Mouse (Mus musculus): ENCODE data around the gene Bet1l. TPM values are rescaled to one million over a fixed set of nuclear protein-coding genes. Genes with fewer than 3 reads are reported as not detected.

Gene Bet1l
- polyA plus RNA-seq, 1 experiment from 2014 or later = 40.4 TPM

DNA sequence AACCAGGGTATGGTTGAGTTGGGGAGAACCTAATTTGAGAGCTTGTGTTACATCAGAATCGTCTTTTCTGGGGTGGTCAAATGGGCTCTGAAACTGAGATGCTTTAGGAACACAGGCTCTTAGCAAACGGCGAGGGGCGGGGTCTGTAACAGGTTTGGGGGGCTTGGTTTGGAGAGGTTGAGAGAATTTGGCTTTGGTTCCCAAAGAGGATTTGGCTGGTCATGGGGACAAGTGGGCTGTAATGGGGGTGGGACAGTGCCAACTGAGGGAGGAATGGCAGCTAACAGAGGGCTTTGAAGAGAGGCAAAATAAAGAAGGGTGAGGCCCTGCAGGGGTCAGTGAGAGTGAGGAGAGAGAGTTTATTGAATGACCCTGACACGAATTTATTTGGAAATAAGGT, 17.8 kb downstream of the Bet1l start:
- H3K4me3 ChIP-seq (replicated peaks; ENCODE audit: low read length) = no peak overlapping the region
- H3K4me2 ChIP-seq (ENCODE audit: low read length) = no peak overlapping the region
- H3K4me1 ChIP-seq (replicated peaks; ENCODE audit: control insufficient read depth, insufficient read depth, low read length) = no peaks in the 10 kb centered on the region
- no peak overlapping the region for H3K9ac ChIP-seq (replicated peaks; ENCODE audit: low read depth, low read length)
- no peak for ATAC-seq
- no peaks in the 10 kb centered on the region for H3K9me3 ChIP-seq (ENCODE audit: control insufficient read depth, low read length)
- H3K27me3 ChIP-seq (replicated peaks; ENCODE audit: control insufficient read depth, insufficient read depth, low read length) = no peaks in the 10 kb centered on the region; the same call in 1 of the 2 replicates
- WGBS = 63% methylated on average over 5 of the region's 5 CpGs
- no peak overlapping the region for H3K27ac ChIP-seq (ENCODE audit: low read length)
- H3K36me3 ChIP-seq (ENCODE audit: control insufficient read depth, insufficient read depth) = no peaks in the 10 kb centered on the region

DNA sequence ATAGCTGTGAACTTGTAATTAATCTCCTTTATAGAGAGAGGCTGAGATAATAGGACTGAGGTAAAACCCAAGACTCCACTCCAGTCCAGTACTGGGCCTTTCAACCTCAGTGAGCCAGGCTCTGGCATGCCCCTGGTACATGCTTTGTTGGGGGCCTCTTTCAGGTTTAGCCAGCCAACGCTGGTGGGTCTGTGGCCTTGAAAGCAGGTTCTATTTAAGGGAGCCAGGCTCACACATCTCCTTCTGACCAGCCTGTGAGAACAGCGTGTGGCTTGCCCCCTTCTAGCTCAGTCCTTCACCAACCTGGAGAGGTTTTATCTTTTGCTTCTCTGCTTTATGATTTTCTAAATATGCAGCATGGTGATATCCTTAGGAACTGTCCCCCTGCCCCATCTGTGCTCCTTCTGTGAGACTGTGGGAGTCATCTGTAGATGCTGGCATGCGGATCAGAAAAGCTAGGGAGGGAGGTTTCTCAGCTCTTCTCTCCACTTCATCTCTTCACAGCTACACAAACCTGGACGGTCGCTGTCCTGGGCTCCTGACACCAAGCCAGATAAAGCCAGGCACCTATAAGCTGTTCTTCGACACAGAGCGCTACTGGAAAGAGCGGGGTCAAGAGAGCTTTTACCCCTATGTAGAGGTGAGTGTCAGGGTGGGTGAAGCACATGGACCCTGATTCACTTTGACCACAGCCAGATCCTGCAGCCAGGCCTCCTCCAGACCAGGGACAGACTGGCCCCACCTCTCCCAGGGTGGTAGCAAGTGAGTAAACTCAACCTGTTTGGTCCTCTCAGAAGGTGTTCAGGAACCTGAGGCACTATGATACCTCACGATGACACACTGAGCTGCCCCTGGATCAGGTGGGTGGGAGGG, 20.9 kb downstream of the Bet1l start:
- H3K27ac ChIP-seq (ENCODE audit: low read length) = no peak overlapping the region
- H3K36me3 ChIP-seq (ENCODE audit: control insufficient read depth, insufficient read depth) = no peaks in the 10 kb centered on the region
- ATAC-seq = no peak
- H3K4me1 ChIP-seq (replicated peaks; ENCODE audit: control insufficient read depth, insufficient read depth, low read length) = no peaks in the 10 kb centered on the region
- H3K9me3 ChIP-seq (ENCODE audit: control insufficient read depth, low read length) = no peaks in the 10 kb centered on the region
- no peak overlapping the region for H3K4me2 ChIP-seq (ENCODE audit: low read length)
- no peak overlapping the region for H3K4me3 ChIP-seq (replicated peaks; ENCODE audit: low read length)
- no peak overlapping the region for H3K9ac ChIP-seq (replicated peaks; ENCODE audit: low read depth, low read length)
- 75% methylated on average over 9 of the region's 9 CpGs for WGBS
- H3K27me3 ChIP-seq (replicated peaks; ENCODE audit: control insufficient read depth, insufficient read depth, low read length) = no peaks in the 10 kb centered on the region; the same call in 1 of the 2 replicates

DNA sequence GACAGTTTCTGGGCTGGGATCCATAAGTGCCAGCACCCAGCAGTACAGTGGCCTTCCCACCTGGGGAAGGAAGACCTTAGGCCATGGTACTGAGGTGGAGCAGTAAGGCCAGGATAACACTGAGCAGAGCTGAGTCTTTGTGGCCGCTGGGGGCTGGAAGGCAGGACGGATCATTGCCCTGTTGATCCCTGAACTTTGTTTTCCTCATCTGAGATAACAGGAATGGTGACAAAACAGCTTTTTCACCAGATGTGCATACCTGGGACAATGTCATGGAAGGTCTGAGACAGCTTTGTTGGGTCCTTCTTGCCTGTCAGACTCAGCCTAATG, 21.7 kb downstream of the Bet1l start:
- Histone ChIP-seq H3K4me3 (replicated peaks; ENCODE audit: low read length) (no peak overlapping the region), H3K4me1 (replicated peaks; ENCODE audit: control insufficient read depth, insufficient read depth, low read length) (no peaks in the 10 kb centered on the region), H3K4me2 (ENCODE audit: low read length) (no peak overlapping the region), H3K36me3 (ENCODE audit: control insufficient read depth, insufficient read depth) (no peaks in the 10 kb centered on the region), H3K27ac (ENCODE audit: low read length) (no peak overlapping the region), H3K9ac (replicated peaks; ENCODE audit: low read depth, low read length) (no peak overlapping the region), H3K9me3 (ENCODE audit: control insufficient read depth, low read length) (no peaks in the 10 kb centered on the region), H3K27me3 (replicated peaks; ENCODE audit: control insufficient read depth, insufficient read depth, low read length) (no peaks in the 10 kb centered on the region; the same call in 1 of the 2 replicates)
- ATAC-seq = no peak
- 76% methylated on average over 2 of the region's 2 CpGs for WGBS

DNA sequence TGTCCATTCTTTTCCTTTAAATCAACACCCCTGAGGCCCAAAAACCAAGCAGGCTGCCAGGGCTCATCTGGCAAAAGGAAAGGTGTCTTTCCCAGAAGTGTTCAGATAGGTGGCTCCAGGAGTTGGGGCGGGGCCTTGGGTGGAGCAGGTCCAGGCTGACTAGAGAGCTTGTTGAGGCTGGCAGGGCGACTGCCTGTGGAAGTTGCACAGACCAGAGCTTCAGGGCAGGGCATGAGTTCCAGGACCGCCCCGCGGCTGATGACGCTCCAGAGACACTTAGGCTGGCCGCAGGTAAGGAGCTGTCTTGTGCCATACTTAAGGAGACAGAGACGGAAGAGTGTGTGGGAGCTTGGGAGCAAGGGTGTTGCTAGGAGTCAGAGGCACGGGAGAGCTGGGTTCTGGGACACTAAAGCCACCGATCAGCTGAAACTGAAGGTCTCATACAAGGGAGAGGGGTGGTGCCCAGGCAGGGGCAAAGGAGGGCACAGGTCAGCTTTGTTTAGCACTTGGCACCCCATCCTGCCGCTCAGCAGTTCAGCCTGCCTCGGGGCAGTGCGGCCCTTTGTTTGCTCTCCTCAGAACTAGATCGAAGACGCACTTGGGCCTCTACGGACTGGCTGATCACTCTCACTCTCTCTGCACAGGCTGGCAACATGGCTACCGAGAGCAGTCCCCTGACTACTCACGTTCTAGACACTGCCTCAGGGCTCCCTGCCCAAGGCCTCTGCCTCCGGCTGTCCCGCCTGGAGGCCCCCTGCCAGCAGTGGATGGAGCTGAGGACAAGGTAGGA, 22.2 kb downstream of the Bet1l start, which contains the start of gene Urah:
TSS of gene Urah (plus strand) at position 51 of the 790 bp plus-strand sequence.
- Histone ChIP-seq H3K4me3 (replicated peaks; ENCODE audit: low read length) (no peak within 1 kb of the TSS), H3K9me3 (ENCODE audit: control insufficient read depth, low read length) (no peaks in the 10 kb centered on the region), H3K27me3 (replicated peaks; ENCODE audit: control insufficient read depth, insufficient read depth, low read length) (no peaks in the 10 kb centered on the region), H3K4me2 (ENCODE audit: low read length) (no peak within 1 kb of the TSS), H3K36me3 (ENCODE audit: control insufficient read depth, insufficient read depth) (no peaks in the 10 kb centered on the region), H3K4me1 (replicated peaks; ENCODE audit: control insufficient read depth, insufficient read depth, low read length) (no peaks in the 10 kb centered on the region), H3K9ac (replicated peaks; ENCODE audit: low read depth, low read length) (no peak within 1 kb of the TSS), H3K27ac (ENCODE audit: low read length) (no peak within 1 kb of the TSS)
- WGBS = 43% methylated on average over 20 of the region's 20 CpGs
- no peak for ATAC-seq

DNA sequence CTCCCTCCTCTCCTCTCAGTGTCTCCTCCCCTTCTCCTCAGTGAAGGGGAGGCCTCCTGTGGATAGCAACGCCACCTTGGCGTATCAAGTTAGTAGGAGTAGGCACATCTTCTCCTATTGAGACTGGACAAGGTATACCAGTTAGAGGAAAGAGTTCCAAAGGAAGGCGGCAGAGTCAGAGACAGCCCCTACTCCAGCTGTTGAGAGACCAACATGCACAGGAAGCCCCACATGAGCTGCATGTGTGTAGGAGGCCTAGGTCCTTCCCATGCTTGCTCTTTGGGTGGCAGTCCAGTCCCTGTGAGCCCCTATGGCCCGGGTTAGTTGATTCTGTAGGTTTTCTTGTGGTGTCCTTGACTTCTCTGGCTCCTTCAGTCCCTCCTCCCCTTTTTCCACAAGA, 24.0 kb downstream of the Bet1l start:
- no peak for ATAC-seq
- H3K36me3 ChIP-seq (ENCODE audit: control insufficient read depth, insufficient read depth) = no peaks in the 10 kb centered on the region
- H3K9me3 ChIP-seq (ENCODE audit: control insufficient read depth, low read length) = no peaks in the 10 kb centered on the region
- H3K4me2 ChIP-seq (ENCODE audit: low read length) = no peak overlapping the region
- H3K9ac ChIP-seq (replicated peaks; ENCODE audit: low read depth, low read length) = no peak overlapping the region
- H3K4me1 ChIP-seq (replicated peaks; ENCODE audit: control insufficient read depth, insufficient read depth, low read length) = no peaks in the 10 kb centered on the region
- H3K4me3 ChIP-seq (replicated peaks; ENCODE audit: low read length) = no peak overlapping the region
- 87% methylated on average over 4 of the region's 4 CpGs for WGBS
- H3K27ac ChIP-seq (ENCODE audit: low read length) = no peak overlapping the region
- no peaks in the 10 kb centered on the region for H3K27me3 ChIP-seq (replicated peaks; ENCODE audit: control insufficient read depth, insufficient read depth, low read length)

DNA sequence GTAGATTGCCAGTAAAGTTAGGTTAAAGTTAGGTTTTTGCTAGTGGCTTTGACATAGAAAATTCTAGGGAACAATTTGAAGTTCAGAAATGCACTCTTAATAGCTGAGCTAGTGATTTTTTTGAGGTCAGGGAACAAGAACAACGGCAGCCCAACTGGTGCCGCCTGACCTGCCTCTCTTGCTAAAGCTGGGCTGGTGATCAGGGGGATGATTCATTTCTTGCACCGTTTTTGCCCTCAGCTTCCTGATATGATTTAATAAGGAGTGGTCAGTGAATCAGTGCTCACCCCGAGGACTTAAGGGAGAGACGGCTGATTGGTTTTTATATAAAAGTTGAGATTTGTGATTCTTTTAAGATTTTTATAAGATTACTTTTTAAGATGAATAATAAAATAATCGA, 25.9 kb downstream of the Bet1l start:
- no peak overlapping the region for H3K4me2 ChIP-seq (ENCODE audit: low read length)
- H3K36me3 ChIP-seq (ENCODE audit: control insufficient read depth, insufficient read depth) = no peaks in the 10 kb centered on the region
- H3K27ac ChIP-seq (ENCODE audit: low read length) = no peak overlapping the region
- ATAC-seq = no peak
- no peaks in the 10 kb centered on the region for H3K27me3 ChIP-seq (replicated peaks; ENCODE audit: control insufficient read depth, insufficient read depth, low read length)
- H3K9me3 ChIP-seq (ENCODE audit: control insufficient read depth, low read length) = no peaks in the 10 kb centered on the region
- WGBS = 79% methylated on average over 6 of the region's 6 CpGs
- no peak overlapping the region for H3K4me3 ChIP-seq (replicated peaks; ENCODE audit: low read length)
- H3K9ac ChIP-seq (replicated peaks; ENCODE audit: low read depth, low read length) = no peak overlapping the region
- no peaks in the 10 kb centered on the region for H3K4me1 ChIP-seq (replicated peaks; ENCODE audit: control insufficient read depth, insufficient read depth, low read length)

DNA sequence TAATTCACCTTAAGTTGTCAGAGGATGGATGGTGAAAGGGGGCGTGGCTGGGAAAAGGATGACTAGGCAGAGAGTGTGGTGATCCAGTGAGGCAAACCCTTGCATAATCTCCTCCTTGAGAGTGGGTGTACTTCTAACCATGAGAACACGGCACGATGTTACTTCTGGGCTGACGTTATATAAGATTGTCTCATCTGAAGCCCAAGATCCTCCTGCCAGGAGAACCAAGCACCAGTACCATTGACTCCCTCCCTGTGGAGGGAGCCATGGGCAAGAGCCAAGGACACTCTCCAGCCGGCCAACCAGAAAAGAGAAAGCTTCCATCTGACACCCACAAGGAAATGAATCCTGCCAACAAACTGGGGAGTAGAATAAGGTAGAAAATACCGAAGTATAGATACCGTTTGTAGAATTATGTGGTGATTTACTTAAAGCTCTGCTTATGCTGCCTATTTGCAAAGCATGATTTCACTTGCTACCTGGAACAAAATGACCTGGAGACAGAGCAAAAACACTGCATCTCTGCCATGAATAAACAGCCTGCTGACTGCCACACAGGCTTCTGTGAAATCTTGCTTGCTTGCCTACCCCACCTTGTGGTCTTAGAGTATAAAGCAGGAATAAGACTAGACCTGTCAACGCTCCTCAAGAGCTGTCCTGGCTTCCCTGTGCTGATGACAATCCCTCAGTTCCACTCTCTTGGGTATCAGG, 29.1 kb downstream of the Bet1l start:
- H3K4me2 ChIP-seq (ENCODE audit: low read length) = no peak overlapping the region
- H3K9ac ChIP-seq (replicated peaks; ENCODE audit: low read depth, low read length) = no peak overlapping the region
- H3K27ac ChIP-seq (ENCODE audit: low read length) = no peak overlapping the region

DNA sequence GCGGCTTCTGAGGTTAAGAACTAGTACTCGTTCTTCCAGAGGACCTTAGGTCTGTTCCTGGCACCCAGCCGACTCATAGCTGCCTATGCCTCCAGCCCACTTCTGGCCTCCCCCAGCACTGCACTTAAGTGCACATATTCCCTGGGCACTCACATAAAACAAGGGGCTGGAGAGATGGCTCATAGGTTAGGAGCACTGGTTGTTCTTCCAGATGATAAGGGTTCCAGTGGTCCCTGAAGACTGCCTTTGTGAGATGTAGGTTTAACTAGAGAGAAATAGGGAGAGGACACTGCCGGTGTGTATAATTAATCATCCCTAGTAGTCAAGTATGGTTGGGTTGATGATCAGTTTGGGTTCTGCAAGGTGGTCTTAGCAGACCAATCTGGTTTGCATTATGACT, 34.6 kb downstream of the Bet1l start:
- Histone ChIP-seq H3K4me3 (replicated peaks; ENCODE audit: low read length) (no peak overlapping the region), H3K4me2 (ENCODE audit: low read length) (no peak overlapping the region), H3K36me3 (ENCODE audit: control insufficient read depth, insufficient read depth) (no peaks in the 10 kb centered on the region), H3K9me3 (ENCODE audit: control insufficient read depth, low read length) (no peaks in the 10 kb centered on the region), H3K9ac (replicated peaks; ENCODE audit: low read depth, low read length) (no peak overlapping the region), H3K27me3 (replicated peaks; ENCODE audit: control insufficient read depth, insufficient read depth, low read length) (peaks cover 9% of the 10 kb centered on the region), H3K27ac (ENCODE audit: low read length) (no peak overlapping the region), H3K4me1 (replicated peaks; ENCODE audit: control insufficient read depth, insufficient read depth, low read length) (peaks cover 10% of the 10 kb centered on the region)
- ATAC-seq = no peak
- 96% methylated on average over 4 of the region's 4 CpGs for WGBS

More for the DNA sequence above, 29.1 kb downstream of the Bet1l start:
- Histone ChIP-seq H3K9me3 (ENCODE audit: control insufficient read depth, low read length) (no peaks in the 10 kb centered on the region), H3K4me1 (replicated peaks; ENCODE audit: control insufficient read depth, insufficient read depth, low read length) (no peaks in the 10 kb centered on the region), H3K36me3 (ENCODE audit: control insufficient read depth, insufficient read depth) (no peaks in the 10 kb centered on the region), H3K4me3 (replicated peaks; ENCODE audit: low read length) (no peak overlapping the region), H3K27me3 (replicated peaks; ENCODE audit: control insufficient read depth, insufficient read depth, low read length) (peaks cover 5% of the 10 kb centered on the region; the same call in 1 of the 2 replicates)
- 34% methylated on average over 8 of the region's 8 CpGs for WGBS
- 0 out of 2 replicates have a peak, but pooled peaks have one; percentile 43 for ATAC-seq
